Mouse (Mus musculus) cortical plate, adult 2 months (tissue): ENCODE results near the gene Dnajc4.

Source experiments
- CTCF ChIP-seq: fragments of 200-500 bp; IDR thresholded peaks from 2 replicates; pipeline ENCODE4 v1.5.1; 2011; ENCODE audit warnings: mild to moderate bottlenecking, control low read depth, low read length; ENCODE audit not compliant: insufficient read depth; ENCODE audit errors: extremely low read depth
- POLR2A ChIP-seq: fragments of 200-500 bp; IDR thresholded peaks from 2 replicates; pipeline ENCODE4 v1.6.1; 2011; ENCODE audit warnings: mild to moderate bottlenecking, low read length, control low read depth; ENCODE audit not compliant: insufficient read depth; ENCODE audit errors: extremely low read depth

DNA sequence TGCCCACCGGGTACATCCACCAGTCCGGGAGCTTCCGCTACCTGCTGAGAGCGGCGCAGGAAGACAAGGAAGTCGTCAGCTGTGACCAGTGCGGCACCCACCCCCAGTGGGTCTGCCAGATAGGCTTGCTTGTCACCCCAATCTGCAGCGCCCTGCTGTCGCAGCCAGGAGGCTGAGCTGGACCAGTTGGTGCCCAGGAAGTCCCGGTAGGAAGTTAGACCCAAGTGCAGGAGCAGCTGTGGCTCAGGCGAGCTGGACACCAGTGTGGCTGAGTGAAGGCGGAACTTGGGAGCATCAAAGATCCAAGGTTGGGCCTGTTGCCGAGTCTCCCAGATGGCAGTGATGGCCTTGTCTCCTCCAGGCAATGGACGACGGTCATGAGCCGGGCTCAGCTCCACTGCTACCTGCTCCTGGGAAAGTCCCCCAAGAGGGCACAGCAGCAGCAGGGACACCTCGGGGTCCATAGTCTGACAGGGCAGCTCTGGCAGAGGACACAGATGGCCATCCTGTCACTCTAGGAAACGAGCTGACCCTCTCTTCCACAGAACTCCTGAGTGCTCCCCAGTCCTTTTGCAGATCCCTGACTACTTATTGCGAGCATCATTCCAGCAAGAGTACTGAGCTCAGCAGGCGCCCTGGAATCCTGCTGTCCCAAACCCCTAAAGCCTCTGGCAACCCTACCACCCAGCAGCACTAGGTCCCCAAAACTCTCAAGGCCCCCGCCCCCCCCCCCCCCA lies 3.1 kb upstream of the Dnajc4 start:
- no peak for TF ChIP-seq POLR2A
- no peak for TF ChIP-seq CTCF
